Mouse (Mus musculus) CH12.LX (cell line): Measurements from ENCODE around the gene Sptbn4. TPM values are rescaled to one million over a fixed set of nuclear protein-coding genes. Genes with fewer than 3 reads are reported as not detected.

Experiments
- DNase-seq: peaks from one replicate; pipeline ENCODE4 v3.0.0-alpha.2; 2013; ENCODE audit errors: extremely low read depth
- H3K27ac ChIP-seq: 2 replicates; pipeline ENCODE4 v1.5.1; 2012; ENCODE audit warnings: low read depth, mild to moderate bottlenecking, control low read depth, moderate library complexity; ENCODE audit not compliant: insufficient read depth
- H3K27me3 ChIP-seq: replicated peaks from 2 replicates; pipeline ENCODE3; 2012; ENCODE audit warnings: inconsistent platforms
- H3K36me3 ChIP-seq, 2 experiments: replicated peaks in 1 of 2; 2 replicates each; pipeline versions ENCODE3 to v1.6.1; 2012; ENCODE audit warnings: inconsistent platforms in 1 of 2, low read length in 1 of 2, mild to moderate bottlenecking in 1 of 2, mixed read lengths in 1 of 2, moderate library complexity in 1 of 2; ENCODE audit not compliant: control insufficient read depth in 1 of 2, insufficient read depth in 1 of 2
- H3K4me1 ChIP-seq, 2 experiments: 2 replicates each; pipeline ENCODE4 v1.6.1; 2012; ENCODE audit warnings: inconsistent platforms in 1 of 2, moderate library complexity in 1 of 2; ENCODE audit not compliant: insufficient read depth in 2 of 2, control insufficient read depth in 1 of 2
- H3K4me2 ChIP-seq: 2 replicates; pipeline ENCODE4 v1.6.1; 2012; ENCODE audit warnings: low read depth, mild to moderate bottlenecking, control low read depth; ENCODE audit not compliant: poor library complexity, insufficient read depth, severe bottlenecking
- H3K4me3 ChIP-seq, 3 experiments: fragments of 150-350 bp in 1 of 3; sonication (generic) in 1 of 3; replicated peaks in 1 of 3; 2 replicates each; pipeline versions ENCODE3 to v1.5.1; 2011 to 2012; ENCODE audit warnings: low read depth in 2 of 3, low read length in 2 of 3, mild to moderate bottlenecking in 2 of 3, moderate library complexity in 2 of 3, control low read depth in 1 of 3, improper control_type of control experiment in 1 of 3, inconsistent platforms in 1 of 3, mixed read lengths in 1 of 3; ENCODE audit not compliant: poor library complexity in 1 of 3
- H3K79me2 ChIP-seq: replicated peaks from 2 replicates; pipeline ENCODE4 v1.6.1; 2012; ENCODE audit warnings: mild to moderate bottlenecking, moderate library complexity; ENCODE audit not compliant: control insufficient read depth, poor library complexity, insufficient read depth, severe bottlenecking; ENCODE audit errors: extremely low read depth
- H3K9ac ChIP-seq: 2 replicates; pipeline ENCODE4 v1.6.1; 2012; ENCODE audit warnings: low read depth, mild to moderate bottlenecking, control low read depth, moderate library complexity; ENCODE audit not compliant: insufficient read depth
- H3K9me3 ChIP-seq: replicated peaks from 2 replicates; pipeline ENCODE3; 2012; ENCODE audit warnings: low read length, inconsistent platforms, mixed read lengths
- BHLHE40 ChIP-seq: IDR thresholded peaks from 2 replicates; pipeline ENCODE4 v1.6.1; 2011; ENCODE audit warnings: mild to moderate bottlenecking, low read depth, low read length, improper control_type of control experiment
- CHD1 ChIP-seq: IDR thresholded peaks from 2 replicates; pipeline ENCODE4 v1.6.1; 2012; ENCODE audit warnings: low read depth, low read length, improper control_type of control experiment, inconsistent platforms
- CTCF ChIP-seq, 2 experiments: IDR thresholded peaks in 1 of 2; conservative IDR thresholded peaks in 1 of 2; 2 replicates each; pipeline ENCODE4 v1.5.1; 2011 to 2012; ENCODE audit warnings: low read depth in 2 of 2, low read length in 2 of 2, improper control_type of control experiment in 1 of 2, inconsistent platforms in 1 of 2, mild to moderate bottlenecking in 1 of 2, moderate library complexity in 1 of 2
- E2F4 ChIP-seq: IDR thresholded peaks from 2 replicates; pipeline ENCODE4 v1.6.1; 2011; ENCODE audit warnings: low read depth, low read length, improper control_type of control experiment; ENCODE audit not compliant: insufficient replicate concordance
- ETS1 ChIP-seq: conservative IDR thresholded peaks from 2 replicates; pipeline ENCODE4 v1.6.1; 2012; ENCODE audit warnings: low read depth, mild to moderate bottlenecking, inconsistent platforms, low read length, improper control_type of control experiment, moderate library complexity
- HCFC1 ChIP-seq: IDR thresholded peaks from 2 replicates; pipeline ENCODE4 v1.6.1; 2012; ENCODE audit warnings: low read depth, mild to moderate bottlenecking, inconsistent platforms, low read length, improper control_type of control experiment
- IRF4 ChIP-seq: IDR thresholded peaks from 2 replicates; pipeline ENCODE4 v1.6.1; 2014; ENCODE audit warnings: low read depth, mild to moderate bottlenecking, inconsistent platforms, low read length, improper control_type of control experiment
- MAFK ChIP-seq: IDR thresholded peaks from 2 replicates; pipeline ENCODE4 v1.6.1; 2011; ENCODE audit warnings: low read length, improper control_type of control experiment; ENCODE audit not compliant: insufficient replicate concordance
- MAX ChIP-seq: IDR thresholded peaks from 2 replicates; pipeline ENCODE4 v1.6.1; 2011; ENCODE audit warnings: low read length, improper control_type of control experiment
- MEF2A ChIP-seq: IDR thresholded peaks from 2 replicates; pipeline ENCODE4 v1.6.1; 2014; ENCODE audit warnings: low read depth, mild to moderate bottlenecking, inconsistent platforms, low read length, improper control_type of control experiment, borderline replicate concordance
- NELFE ChIP-seq: IDR thresholded peaks from 2 replicates; pipeline ENCODE4 v1.6.1; 2011; ENCODE audit warnings: low read depth, low read length, improper control_type of control experiment
- NRF1 ChIP-seq: IDR thresholded peaks from 2 replicates; pipeline ENCODE4 v1.6.1; 2014; ENCODE audit warnings: low read depth, mild to moderate bottlenecking, inconsistent platforms, low read length, improper control_type of control experiment, moderate library complexity
- PAX5 ChIP-seq: IDR thresholded peaks from 2 replicates; pipeline ENCODE4 v1.6.1; 2012; ENCODE audit warnings: low read length, inconsistent platforms, mixed read lengths
- POLR2A ChIP-seq: IDR thresholded peaks from 2 replicates; pipeline ENCODE4 v1.6.1; 2011; ENCODE audit warnings: low read depth, mild to moderate bottlenecking, improper control_type of control experiment, low read length
- POLR2AphosphoS2 ChIP-seq: IDR thresholded peaks from 2 replicates; pipeline ENCODE4 v1.6.1; 2011; ENCODE audit warnings: low read depth, low read length, improper control_type of control experiment
- RAD21 ChIP-seq: IDR thresholded peaks from 2 replicates; pipeline ENCODE4 v1.6.1; 2011; ENCODE audit warnings: low read depth, mild to moderate bottlenecking, low read length, improper control_type of control experiment, moderate library complexity
- SIN3A ChIP-seq: IDR thresholded peaks from 2 replicates; pipeline ENCODE4 v1.6.1; 2012; ENCODE audit warnings: low read length, improper control_type of control experiment, inconsistent platforms
- TBP ChIP-seq: conservative IDR thresholded peaks from 2 replicates; pipeline ENCODE4 v1.6.1; 2011; ENCODE audit warnings: low read depth, low read length, improper control_type of control experiment
- USF1 ChIP-seq: IDR thresholded peaks from 2 replicates; pipeline ENCODE4 v1.6.1; 2014; ENCODE audit warnings: low read depth, mild to moderate bottlenecking, inconsistent platforms, low read length, improper control_type of control experiment
- USF2 ChIP-seq: conservative IDR thresholded peaks from 2 replicates; pipeline ENCODE4 v1.6.1; 2011; ENCODE audit warnings: low read depth, low read length, improper control_type of control experiment
- ZC3H11A ChIP-seq: IDR thresholded peaks from 2 replicates; pipeline ENCODE4 v1.6.1; 2012; ENCODE audit warnings: low read depth, mild to moderate bottlenecking, inconsistent platforms, low read length, improper control_type of control experiment
- ZKSCAN1 ChIP-seq: IDR thresholded peaks from 2 replicates; pipeline ENCODE4 v1.6.1; 2012; ENCODE audit warnings: low read depth, inconsistent platforms, low read length, improper control_type of control experiment, borderline replicate concordance
- ZMIZ1 ChIP-seq: IDR thresholded peaks from 2 replicates; pipeline ENCODE4 v1.6.1; 2012; ENCODE audit warnings: low read depth, mild to moderate bottlenecking, inconsistent platforms, low read length, improper control_type of control experiment
- ZNF384 ChIP-seq: IDR thresholded peaks from 2 replicates; pipeline ENCODE4 v1.6.1; 2012; ENCODE audit warnings: low read depth, low read length, improper control_type of control experiment, inconsistent platforms
- dilution Hi-C: fragments of 300-500 bp; cut with MboI; formaldehyde crosslinking; loops from 2 replicates; pipeline ENCODE4 v1.14.3; 2020; ENCODE audit warnings: low sequenced_read_pairs; ENCODE audit not compliant: extremely low pct_unique_long_range_greater_than_20kb, extremely low pct_ligation_motif_present
- in situ Hi-C: fragments of 300-500 bp; cut with MboI; formaldehyde crosslinking; loops from 3 replicates; pipeline ENCODE4 v1.14.3; 2019; ENCODE audit warnings: low sequenced_read_pairs, low pct_ligation_motif_present, low pct_unique_long_range_greater_than_20kb, mixed read lengths
- polyA plus RNA-seq: library from polyadenylated mRNA; unstranded; fragments of >175 nt; gene quantifications from 2 replicates; pipeline ENCODE4 v1.2.1, GENCODE M21; 2012; ENCODE audit warnings: low read depth; ENCODE audit not compliant: insufficient read length
- total RNA-seq, 2 experiments: library from RNA; depleted of rRNA; stranded (reverse); fragments of 300-350 nt in 1 of 2; fragments of >200 nt in 1 of 2; gene quantifications; 2 replicates each; pipeline ENCODE4 v1.2.3; 2012 to 2014

Sptbn4 gene
- total and polyA plus RNA-seq, 3 experiments = 0.21 to 0.38 (median 0.24) TPM

- H3K9me3 ChIP-seq = peaks cover 11% of the 10 kb centered on the region
- no peak overlapping the region for H3K4me3 ChIP-seq
- no peaks in the 10 kb centered on the region for H3K36me3 ChIP-seq
- peaks cover 0 to 6% of the 10 kb centered on the region in 2 experiments; a peak in 1 of 4 replicates for H3K4me1 ChIP-seq
- H3K27ac ChIP-seq = no peak overlapping the region
- peaks cover 46% of the 10 kb centered on the region for H3K27me3 ChIP-seq
- H3K9ac ChIP-seq = no peak overlapping the region
- no peaks in the 10 kb centered on the region for H3K79me2 ChIP-seq
- TF ChIP-seq IRF4 (no peak), ZNF384 (no peak), ETS1 (no peak), BHLHE40 (no peak), MEF2A (no peak), USF2 (no peak), POLR2A (no peak), ZC3H11A (no peak), CTCF (conservative IDR thresholded peaks at IDR 0.05 in 1 of 2, IDR thresholded peaks at IDR 0.05 in 1 of 2; ENCODE audit: low read depth in 2 of 2, low read length in 2 of 2) (no peak), MAX (no peak), POLR2AphosphoS2 (no peak), NELFE (no peak), E2F4 (no peak), SIN3A (no peak), CHD1 (no peak), TBP (no peak), MAFK (no peak), NRF1 (no peak), PAX5 (no peak), ZMIZ1 (no peak)
- TF ChIP-seq, all 38 proteins: peak for 0
- H3K4me2 ChIP-seq = no peak overlapping the region
- dilution Hi-C loops (no loop called here), in situ Hi-C loops (no loop called here)
- DNase-seq = no peak
Measured at GRCm38 (mm10) chr7:27427387-27427786, 20.1 kb downstream of the Sptbn4 start.

DNA sequence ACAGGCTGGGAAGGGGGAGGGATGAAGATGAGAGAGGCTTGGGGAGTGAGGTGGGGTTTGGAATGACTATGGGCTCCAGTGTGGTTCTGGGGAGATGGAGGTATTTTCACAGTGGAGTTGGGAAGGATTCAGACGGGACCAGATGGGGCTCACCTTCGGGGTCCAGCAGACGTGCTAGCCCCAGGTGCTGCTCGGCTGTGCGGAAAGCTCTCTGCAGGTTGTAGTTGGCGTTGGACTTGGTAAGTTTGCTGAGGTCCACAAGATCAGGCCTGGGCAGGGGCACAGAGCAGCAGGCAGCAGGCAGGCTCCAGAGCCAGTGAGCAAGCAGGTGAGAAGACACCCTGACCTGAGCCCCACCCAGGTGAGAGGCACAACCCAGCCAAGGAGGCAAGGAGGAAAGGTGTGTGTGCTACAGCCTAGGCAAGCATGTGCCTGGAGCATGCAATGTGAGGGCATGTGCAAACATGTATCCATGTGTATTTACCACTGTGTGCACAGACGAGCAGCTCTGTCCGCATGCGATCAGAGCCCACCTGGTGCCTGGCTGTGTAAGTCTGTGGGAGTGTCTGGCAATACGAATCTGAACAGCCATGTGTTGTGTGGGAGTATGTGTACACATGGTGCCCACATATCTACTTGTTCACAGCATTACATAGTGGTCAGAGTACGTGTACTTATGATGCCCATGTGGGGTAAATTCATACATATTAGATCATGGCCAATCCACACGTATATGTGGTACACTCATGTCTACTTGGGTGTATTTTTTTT is 23.7 kb downstream of the Sptbn4 start:
- Histone ChIP-seq H3K27me3 (peaks cover 54% of the 10 kb centered on the region), H3K9ac (no peak overlapping the region), H3K4me3 (no peak overlapping the region), H3K36me3 (no peaks in the 10 kb centered on the region), H3K9me3 (peaks cover 12% of the 10 kb centered on the region), H3K4me1 (peaks cover 0 to 4% of the 10 kb centered on the region in 2 experiments; a peak in 1 of 4 replicates), H3K79me2 (no peaks in the 10 kb centered on the region), H3K4me2 (no peak overlapping the region), H3K27ac (no peak overlapping the region)
- DNase-seq = no peak
- TF ChIP-seq ZKSCAN1 (no peak), HCFC1 (no peak), ZC3H11A (no peak), TBP (no peak), NELFE (no peak), ETS1 (no peak), MAX (no peak), ZMIZ1 (no peak), USF1 (no peak), RAD21 (no peak), BHLHE40 (no peak), CTCF (conservative IDR thresholded peaks at IDR 0.05 in 1 of 2, IDR thresholded peaks at IDR 0.05 in 1 of 2; ENCODE audit: low read depth in 2 of 2, low read length in 2 of 2) (no peak)
- in situ Hi-C loops = no loop called here
- dilution Hi-C loops = no loop called here
